Mouse (Mus musculus): Measurements from ENCODE around the gene Gck.

Gck gene

DNA sequence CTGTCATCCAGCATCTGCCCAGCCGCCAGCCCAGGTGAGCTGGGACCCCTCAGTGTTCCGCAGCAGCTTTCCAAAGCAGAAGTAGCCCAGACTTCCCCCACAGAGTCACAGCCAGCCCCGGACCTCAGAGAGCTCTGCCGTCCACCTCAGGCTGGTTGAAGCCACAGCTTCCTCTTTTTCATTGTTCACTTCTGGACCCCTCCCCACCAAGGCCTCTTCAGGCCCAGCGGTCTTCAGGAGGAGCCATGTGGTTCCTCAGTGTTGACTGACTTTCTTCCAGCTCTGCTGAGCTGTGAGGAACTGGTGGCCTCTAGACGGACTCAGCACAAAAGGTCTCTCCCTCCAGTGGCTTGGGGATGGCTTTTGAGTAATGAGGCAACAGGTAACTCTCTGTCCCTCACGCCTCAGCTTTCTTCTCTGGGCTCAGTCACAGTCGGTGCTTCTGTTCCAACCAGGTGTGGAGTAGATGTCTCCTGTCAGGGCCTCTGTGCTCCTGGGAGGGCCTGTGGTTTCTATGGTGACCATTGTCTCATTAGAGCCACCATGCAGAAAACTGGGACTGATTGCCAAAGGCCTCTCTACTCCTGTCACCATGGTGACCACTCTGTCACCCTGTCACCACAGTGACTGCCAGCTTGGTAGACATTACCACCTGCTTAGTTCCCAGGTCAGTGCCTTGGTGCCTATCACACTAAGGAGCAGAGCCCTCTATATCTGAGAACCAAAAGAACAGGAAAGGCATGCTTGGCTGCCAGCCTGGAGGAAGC lies at the start of gene Gck:
TSS of gene Gck (minus strand) at position 496 of the 767 bp plus-strand sequence.
- no peak for DNase-seq (ENCODE audit: extremely low spot score)

DNA sequence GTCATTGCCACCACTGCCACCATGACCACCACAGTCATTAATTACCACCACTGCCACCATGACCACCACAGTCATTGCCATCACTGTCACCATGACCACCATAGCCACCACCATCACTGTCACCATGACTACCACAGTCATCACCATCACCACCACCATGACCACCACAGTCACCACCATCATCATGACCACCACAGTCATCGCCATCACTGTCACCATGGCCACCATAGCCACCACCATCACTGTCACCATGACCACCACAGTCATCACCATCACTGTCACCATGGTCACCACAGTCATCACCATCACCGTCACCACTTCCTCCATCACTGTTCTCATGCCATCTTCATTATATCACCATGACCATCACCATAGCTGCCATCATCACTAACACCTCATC lies 48.6 kb upstream of the Gck start:
- no peak for DNase-seq (ENCODE audit: extremely low spot score)

DNA sequence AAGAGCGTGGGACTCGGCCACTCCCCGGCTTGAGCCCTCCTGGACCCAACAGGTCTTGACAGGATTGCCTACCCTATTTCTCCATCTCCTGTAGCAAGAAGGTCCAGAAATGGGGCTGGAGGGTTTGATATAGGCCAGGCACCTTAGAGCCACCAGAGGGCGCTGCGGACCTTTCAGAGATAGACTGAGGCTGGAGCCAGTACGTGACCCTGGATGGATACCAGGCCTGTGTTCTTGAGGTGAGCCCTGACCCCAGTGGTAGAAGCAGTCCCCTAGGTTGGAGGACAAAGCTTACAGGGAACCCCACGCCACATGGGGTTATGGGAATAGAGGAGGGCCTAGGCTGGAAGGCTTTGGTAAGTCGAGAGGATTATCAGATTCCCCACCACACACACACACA lies 46.1 kb upstream of the Gck start:
- peak; percentile 75 for DNase-seq (ENCODE audit: extremely low spot score)

DNA sequence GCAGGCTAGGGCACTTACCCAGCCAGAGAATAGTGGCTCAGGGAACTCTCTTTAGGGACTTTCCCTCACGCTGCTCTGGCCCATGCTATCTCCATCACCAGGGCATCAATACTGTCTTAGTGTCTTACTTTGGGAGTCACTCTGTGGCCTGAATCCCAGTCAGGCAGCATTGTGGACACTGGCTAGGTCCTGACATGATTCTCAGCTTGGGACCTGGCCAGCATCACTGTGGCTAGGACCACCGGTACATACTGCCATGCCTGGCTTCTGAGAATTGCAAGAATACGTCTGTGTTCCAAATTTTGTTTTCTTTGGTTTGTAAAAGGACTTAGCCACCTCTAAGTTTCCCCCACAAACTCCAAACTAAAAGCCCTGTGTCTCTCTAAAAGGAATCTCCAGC lies 45.0 kb upstream of the Gck start:
- no peak for DNase-seq (ENCODE audit: extremely low spot score)

DNA sequence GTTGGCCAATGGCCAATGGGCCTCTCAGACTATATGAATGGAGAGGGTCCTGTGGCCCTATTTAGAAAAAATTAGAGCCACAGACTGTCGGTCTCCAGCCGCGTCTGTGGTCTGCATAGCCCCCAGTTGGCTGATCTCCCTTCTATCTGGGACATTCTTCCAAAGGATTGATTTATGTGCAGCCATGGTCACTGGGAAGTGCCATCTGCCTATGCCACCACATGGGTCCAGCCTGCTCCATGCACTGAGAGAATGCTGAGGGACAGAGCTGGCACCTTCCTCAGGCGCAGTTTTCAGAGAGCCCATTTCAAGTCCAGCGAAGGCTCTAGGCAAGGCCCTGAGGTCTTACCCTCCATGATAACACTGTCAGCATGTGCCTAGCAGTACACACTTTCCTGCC lies 44.3 kb upstream of the Gck start:
- no peak for DNase-seq (ENCODE audit: extremely low spot score)

DNA sequence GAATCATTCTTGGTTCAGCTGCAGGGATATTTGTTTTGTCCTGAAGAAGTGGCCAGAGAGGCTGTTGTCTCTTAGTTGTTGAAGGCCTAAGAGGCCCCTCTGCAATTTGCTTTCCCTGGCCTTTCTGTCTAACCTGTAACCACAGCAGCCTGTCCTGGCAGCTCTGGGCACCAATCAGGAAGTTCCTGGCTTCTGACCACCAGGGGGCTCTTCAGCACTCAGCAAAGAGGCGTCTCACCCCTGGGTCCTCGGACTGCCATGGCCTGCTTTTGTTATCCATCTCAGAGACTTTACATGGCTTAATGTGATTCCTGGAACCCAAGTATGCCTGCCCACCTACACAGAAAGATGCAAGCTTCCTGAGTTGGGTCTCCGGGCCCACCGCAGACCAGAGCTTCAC lies 41.0 kb upstream of the Gck start:
- peak; percentile 64 for DNase-seq (ENCODE audit: extremely low spot score)

DNA sequence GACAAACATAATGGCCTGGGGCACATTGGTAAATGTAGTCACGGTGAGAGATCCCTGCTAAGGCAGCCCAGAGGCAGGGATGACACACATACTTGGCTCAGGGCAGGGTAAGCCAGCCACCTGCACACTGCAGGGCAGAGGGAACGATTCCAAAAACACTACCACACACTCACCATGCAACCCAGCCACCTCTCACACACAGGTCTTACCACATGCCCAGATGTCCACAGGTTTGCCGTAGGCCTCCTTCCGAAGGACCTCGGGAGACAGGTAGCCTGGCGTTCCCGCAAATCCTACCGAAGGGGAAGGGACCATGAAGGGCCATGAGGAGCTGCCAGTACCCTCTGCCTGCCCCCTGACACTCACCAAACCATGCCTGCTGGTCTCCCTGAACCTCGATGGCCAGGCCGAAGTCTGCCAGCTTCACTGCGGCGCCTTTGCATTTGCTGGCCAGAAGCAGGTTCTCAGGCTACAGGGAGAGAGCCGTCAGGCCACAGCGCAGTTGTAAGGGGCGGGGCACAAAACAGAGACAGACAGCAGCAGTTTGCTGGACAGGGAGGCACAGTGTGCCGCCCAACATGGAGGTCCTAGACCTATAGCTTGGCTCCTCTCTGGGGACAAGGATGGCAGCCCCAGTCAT lies 40.2 kb upstream of the Gck start:
- DNase-seq (ENCODE audit: extremely low spot score): no peak

DNA sequence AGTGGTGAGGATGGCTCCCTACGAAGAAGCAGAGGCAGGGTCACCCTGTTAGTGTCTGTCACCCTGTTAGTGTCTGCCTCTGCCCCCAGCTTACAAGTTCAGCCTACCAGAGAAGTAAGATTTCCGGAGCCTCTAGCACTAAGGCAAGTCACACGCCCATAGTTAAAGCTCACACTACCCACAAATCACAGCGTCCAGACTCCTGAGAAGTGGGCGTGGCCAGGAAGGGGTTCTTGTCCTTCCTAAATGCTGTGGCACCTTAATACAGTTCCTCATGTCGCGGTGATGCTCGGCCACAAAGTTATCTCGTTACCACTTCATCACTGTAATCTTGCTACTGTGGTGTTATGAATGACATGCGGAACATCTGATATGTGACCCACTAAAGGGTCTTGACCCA lies 38.2 kb upstream of the Gck start:
- no peak for DNase-seq (ENCODE audit: extremely low spot score)

DNA sequence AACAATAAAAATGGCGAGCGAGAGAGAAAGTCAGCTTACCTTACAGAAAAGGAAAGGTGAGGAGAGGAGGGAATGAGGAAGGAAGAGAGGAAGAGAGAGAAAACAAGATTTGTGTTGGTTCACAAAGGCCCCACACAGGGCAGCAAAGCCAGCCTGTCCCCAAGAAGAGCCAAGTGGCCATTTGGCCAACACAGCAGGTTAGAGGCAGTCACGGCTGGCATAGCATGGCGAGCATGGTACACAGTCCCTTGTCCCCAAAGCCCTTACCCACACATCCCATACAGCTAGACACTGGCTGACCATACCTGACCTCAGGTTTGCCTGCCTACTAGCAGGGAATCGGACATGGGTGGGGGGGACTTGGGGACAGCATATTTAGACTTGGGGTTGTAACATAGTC lies 33.7 kb upstream of the Gck start:
- DNase-seq (ENCODE audit: extremely low spot score): no peak

DNA sequence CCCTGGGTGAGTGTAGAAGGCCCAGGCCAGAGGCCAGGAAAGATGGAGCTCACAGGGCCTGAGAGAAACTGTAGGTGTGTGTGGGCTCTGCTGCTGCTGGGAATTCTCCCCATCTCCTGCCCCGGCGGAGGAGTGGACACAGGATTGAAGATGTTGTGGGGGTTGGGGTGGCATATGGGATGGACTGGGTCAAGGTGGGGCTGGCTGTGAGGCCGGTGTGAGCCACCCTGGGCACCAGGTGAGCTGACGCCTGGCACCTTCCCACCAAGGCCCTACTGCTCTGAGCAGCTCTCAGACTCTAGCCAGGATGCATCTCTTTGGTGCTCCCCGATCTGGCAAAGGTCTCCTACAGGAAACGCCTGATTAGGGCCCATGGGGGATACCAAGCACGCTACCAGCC lies 31.4 kb upstream of the Gck start:
- DNase-seq (ENCODE audit: extremely low spot score): no peak

DNA sequence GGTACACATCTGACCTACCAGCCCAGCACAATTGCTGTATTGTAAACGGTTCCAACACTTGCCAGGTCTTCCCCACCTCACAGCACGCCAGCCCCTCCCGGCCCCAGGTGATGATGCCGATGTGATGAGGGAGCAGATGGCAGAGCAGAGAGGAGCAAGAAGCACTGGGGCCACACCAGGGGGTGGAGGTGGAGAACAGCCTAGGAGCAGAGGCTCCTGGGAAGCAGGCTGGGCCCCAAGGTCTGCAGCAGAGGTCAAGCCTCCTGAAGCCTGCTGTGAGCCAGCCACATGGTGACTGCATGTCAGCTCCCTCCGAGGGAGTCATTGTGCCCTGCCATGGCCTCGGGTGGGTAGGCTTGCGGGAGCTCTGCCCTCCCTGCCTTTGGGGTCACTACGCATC lies 30.7 kb upstream of the Gck start:
- DNase-seq (ENCODE audit: extremely low spot score): no peak

DNA sequence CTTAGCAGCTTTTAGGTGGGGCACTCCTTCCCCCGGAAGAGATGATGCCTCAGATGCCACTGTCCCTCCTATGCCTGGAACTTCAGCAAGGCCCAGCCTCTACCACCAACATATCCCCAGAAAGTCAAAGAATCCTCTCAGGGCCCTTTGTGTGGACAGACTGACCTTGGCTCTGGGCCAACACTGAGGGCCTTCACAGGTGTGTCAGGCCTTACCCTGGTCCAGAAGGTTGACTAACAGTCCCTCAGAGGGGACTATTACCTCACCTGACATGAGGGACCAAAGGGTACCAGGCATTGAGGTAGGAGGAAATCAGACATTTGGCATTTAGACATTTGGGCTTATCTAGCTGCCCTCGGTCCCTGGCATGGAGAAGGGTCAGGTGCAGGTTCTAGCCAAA lies 30.2 kb upstream of the Gck start:
- DNase-seq (ENCODE audit: extremely low spot score): no peak

DNA sequence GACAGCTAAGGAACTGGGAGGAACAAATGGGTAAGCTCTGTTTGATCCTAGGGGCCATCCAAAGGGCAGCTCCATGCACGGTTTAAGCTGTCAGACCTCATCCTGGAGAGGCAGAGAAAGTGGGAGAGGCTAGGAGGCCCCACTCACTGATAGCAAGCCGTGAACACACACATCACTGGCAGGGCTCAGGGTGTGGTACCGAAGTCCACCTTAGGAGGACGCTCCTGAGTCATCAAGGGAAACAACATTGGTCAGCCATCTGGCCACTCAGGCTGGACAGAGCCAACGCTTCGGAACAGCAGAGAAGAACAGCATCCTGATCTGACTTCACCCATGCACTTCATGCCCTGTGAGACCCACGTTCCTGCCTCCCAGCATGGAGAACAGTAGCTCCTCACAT lies 29.2 kb upstream of the Gck start:
- no peak for DNase-seq (ENCODE audit: extremely low spot score)

DNA sequence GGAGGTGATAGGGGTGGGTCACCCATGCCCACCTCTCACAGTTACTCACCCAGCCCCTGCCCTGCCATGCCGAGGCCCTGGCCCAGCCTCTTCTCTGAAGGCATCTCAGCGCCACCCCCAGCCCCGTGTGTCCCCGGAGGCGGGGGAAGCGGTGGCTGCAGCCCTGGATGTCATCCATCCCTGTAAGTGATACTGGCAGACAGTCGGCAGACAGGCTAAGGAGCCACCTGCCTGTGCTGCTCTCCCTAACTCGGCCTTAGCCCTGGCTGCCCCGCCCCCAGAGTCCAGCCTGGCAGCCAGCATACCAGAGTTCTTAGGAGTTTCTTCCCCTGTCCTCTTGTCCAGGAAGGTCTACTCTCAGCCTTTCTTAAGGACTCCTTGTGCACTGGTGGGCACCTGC lies 26.2 kb upstream of the Gck start:
- no peak for DNase-seq (ENCODE audit: extremely low spot score)

DNA sequence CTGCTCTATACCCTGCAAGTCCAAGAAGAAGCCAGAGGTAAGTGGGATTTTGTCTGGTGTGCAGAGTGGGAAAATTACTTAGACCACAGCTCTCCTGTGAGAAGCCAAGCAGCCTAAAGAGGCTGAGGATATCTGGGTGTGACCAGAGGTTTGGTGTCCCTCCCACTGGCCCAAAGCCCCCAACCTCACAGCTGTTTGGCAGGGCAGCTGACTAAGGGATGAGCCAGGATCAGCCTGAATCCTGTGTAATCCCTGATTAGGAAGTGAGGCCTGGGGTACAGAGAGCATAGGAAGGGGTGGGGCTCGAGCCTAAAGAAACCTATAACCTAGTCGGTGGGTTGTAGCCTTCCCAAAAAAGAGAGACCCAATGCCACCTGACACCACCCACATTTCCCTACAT lies 25.2 kb upstream of the Gck start:
- DNase-seq (ENCODE audit: extremely low spot score): no peak

DNA sequence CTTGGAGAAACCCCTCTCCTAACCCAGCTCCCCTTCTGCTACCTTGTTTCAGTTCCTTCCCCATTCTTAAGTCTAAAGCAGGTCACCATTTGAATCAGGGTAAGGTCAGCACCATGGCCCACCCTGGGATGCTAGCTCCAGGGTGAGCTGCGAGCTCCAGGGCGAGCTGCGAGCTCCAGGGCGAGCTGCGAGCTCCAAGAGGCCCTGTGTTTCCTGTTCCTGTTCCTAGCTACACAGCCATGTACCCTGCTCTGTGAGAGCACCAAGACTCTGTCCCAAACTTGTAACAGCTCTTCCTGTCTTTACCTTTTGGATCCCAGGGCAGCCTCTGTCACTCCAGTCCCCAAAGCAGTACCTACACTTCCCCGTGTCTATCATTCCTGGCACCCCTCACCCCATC lies 24.2 kb upstream of the Gck start:
- DNase-seq (ENCODE audit: extremely low spot score): no peak

DNA sequence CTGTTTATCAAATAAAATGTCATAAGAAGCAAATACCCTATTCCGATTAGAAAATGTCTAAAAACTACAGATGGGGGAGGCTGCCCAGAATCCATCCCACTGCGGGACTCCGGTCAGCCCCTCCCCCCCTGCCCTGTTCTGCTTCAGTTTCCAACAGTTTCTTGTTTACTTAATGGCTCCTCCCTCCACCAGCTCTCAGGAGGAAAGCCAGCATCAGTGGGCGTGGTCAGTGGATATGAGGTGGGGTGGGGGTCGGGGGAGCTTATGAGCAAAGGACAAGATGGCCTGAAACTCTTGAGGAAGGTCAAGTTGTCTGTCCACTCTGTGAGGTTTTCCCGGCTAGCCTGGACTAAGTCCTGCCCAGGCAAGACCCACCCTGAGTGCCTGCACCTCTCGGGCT lies 23.3 kb upstream of the Gck start:
- no peak for DNase-seq (ENCODE audit: extremely low spot score)

DNA sequence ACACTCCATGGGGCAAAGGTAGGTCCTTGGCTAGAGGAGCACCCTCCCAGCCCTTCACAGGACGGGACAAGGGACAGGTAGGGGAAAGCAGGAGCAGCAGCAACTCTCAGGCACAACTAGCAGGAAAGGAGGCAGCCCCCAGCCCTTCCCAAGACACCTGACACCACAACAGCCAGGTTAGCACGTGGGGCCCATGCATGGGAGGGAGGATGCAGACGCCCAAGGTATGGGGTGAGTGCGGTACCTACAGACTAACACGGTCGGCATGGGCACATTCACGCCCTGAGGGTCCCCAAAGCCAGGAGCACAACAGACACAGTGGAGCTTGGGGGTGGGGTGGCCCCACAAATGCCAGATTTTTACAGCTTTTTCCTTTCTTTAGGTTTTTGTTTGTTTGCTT lies 21.3 kb upstream of the Gck start:
- DNase-seq (ENCODE audit: extremely low spot score): no peak

DNA sequence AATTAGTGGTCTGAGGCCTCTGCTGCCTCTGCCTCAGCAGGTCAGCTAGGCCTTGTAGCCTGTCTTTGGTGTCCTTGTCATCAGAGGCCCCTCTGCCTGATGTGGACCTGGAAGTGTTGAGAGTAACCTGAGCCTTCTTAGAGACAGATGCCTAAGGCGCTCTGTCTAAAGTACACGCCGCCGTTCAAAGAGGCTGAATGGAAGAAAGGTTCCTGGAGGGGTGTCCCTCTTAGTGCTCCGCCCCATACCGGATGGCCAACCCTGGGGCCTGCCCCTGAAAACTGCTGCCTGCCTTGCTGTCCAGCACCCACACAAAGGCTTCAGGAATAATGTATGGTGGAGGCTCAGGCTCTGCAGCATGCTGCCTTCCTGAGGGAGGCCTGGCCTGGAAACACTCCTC lies 18.3 kb upstream of the Gck start:
- no peak for DNase-seq (ENCODE audit: extremely low spot score)

DNA sequence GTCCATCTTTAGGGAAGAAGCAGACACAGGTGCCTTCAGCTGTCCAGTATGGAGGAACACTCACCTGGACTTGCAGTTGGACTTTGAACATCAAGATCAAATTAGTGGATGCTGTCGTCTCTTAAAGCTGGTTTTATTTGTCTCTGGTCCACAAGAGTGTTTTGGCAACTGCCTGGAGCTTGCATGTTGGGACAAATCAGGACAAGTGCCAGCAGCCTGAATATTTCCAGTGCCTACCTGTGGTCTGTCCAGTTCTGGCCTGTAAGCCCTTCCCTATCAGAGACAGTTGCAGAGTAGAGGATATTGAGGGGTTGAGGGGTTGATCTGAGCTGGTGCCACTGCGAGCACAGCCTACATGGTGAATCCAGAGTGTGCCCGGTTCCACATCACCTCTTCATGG lies 16.9 kb upstream of the Gck start:
- DNase-seq (ENCODE audit: extremely low spot score): no peak

DNA sequence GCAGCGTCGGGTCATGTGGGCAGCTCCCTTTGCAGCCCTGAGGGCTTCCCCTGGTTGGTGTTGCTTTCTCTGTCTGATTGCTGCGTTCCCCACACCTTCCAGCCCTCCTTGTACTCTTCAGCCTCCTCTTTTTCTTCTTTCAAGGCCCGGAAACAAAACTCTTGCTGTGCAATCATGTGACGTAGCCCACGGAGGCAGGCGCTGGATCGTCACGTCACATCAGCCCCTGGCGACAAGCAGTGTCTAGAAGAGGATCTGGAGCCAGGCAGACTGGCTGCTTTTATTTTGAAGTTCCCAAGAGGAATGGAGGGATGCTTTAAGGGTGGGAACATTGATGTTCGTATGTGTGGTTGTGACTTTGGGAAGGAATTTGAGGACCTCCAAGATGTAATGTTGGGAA lies 16.0 kb upstream of the Gck start:
- DNase-seq (ENCODE audit: extremely low spot score): no peak

DNA sequence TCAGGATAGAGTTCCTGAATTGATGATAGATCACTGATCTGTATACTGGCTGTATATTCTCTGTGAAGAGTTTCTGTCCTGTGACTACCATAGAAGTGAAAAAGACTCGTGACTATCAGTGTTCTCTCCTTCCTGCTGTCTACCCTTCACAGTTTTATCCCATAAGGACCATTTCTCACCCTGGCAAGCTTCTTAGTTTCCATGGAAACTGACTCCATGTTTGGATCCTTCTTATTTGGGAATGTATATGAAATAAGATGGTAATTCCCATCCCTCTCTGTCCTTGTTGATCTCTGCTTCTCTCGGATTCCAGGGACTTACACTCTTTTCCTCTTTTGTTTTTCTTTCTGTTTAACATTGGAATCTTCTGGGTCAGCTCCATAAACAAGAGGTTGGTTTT lies 10.2 kb upstream of the Gck start:
- no peak for DNase-seq (ENCODE audit: extremely low spot score)

DNA sequence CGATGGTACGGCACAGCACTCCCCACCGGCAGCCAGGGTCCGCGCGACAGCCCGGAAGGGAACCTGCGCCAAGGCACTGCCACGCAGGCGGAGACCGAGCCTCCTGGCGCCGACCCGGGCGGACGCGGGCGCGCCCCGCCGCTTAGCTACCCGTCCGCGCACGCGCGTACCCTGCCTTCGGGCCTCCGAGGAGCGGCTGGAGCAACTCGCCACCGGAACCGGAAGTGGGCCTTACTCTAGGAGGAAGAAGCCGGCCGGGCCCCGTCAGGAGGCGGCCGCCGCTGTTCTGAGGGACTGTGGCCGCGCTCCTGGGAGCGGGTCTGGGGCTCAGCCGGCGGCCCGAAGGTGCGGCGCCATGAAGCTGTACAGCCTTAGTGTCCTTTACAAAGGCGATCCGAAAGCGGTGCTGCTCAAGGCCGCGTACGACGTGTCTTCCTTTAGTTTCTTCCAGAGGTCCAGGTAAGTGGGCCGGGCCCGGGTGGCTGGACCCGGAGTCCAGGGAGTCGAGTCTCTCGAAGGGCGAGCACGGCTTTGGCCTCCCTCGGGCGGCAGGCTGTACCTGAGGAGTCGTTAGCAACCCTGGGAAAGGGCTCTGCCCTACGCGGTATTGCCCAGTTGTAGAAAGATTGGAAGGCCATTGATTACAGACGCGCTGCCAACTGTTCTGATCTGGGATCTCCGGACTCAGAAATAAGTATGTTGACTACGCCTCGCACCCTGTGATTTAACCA lies 5.8 kb upstream of the Gck start, which contains the start of gene Ykt6:
TSS of gene Ykt6 (plus strand) at position 148 of the 731 bp plus-strand sequence.
- DNase-seq (ENCODE audit: extremely low spot score): peak; percentile 91

Measured in embryo, embryonic 9.5 days (tissue).